Mouse (Mus musculus): ENCODE data around the gene Dusp16. TPM values are rescaled to one million over a fixed set of nuclear protein-coding genes. Genes with fewer than 3 reads are reported as not detected.

Dusp16 gene
- polyA plus RNA-seq (2014; fragmentation: Illumina TruSeq; extraction: RNeasy Lipid Tissue Mini Kit (QIAGEN cat#74804); ENCODE audit: low read depth, low replicate concordance), result 37.1 TPM

GRCm38 (mm10) chr6:134792141-134793045, at the start of gene Dusp16:
TSS of gene Dusp16 (minus strand) at chr6:134792625.

GRCm38 (mm10) chr6:134829786-134830700, 37.6 kb upstream of the Dusp16 start, which contains the start of gene Crebl2:
TSS of gene Crebl2 (plus strand) at chr6:134830154.

Other genes starting within 250 kb of the Dusp16 start
- 12.9 TPM for gene Lrp6, start 225.7 kb downstream of the Dusp16 start, polyA plus RNA-seq (2014; fragmentation: Illumina TruSeq; extraction: RNeasy Lipid Tissue Mini Kit (QIAGEN cat#74804); ENCODE audit: low read depth, low replicate concordance)
- 0.20 TPM for gene Mansc1, start 160.1 kb downstream of the Dusp16 start, polyA plus RNA-seq (2014; fragmentation: Illumina TruSeq; extraction: RNeasy Lipid Tissue Mini Kit (QIAGEN cat#74804); ENCODE audit: low read depth, low replicate concordance)
- 1.8 TPM for gene Borcs5, start 153.1 kb downstream of the Dusp16 start, polyA plus RNA-seq (2014; fragmentation: Illumina TruSeq; extraction: RNeasy Lipid Tissue Mini Kit (QIAGEN cat#74804); ENCODE audit: low read depth, low replicate concordance)
- gene Crebl2, start 37.5 kb upstream of the Dusp16 start, polyA plus RNA-seq (2014; fragmentation: Illumina TruSeq; extraction: RNeasy Lipid Tissue Mini Kit (QIAGEN cat#74804); ENCODE audit: low read depth, low replicate concordance), result 14.2 TPM
- 13.3 TPM for gene Gpr19, start 106.0 kb upstream of the Dusp16 start, polyA plus RNA-seq (2014; fragmentation: Illumina TruSeq; extraction: RNeasy Lipid Tissue Mini Kit (QIAGEN cat#74804); ENCODE audit: low read depth, low replicate concordance)
- gene Cdkn1b, start 127.8 kb upstream of the Dusp16 start, polyA plus RNA-seq (2014; fragmentation: Illumina TruSeq; extraction: RNeasy Lipid Tissue Mini Kit (QIAGEN cat#74804); ENCODE audit: low read depth, low replicate concordance), result 13.1 TPM
- 0.56 TPM for gene Apold1, start 189.1 kb upstream of the Dusp16 start, polyA plus RNA-seq (2014; fragmentation: Illumina TruSeq; extraction: RNeasy Lipid Tissue Mini Kit (QIAGEN cat#74804); ENCODE audit: low read depth, low replicate concordance)
- 73.5 TPM for gene Ddx47, start 219.0 kb upstream of the Dusp16 start, polyA plus RNA-seq (2014; fragmentation: Illumina TruSeq; extraction: RNeasy Lipid Tissue Mini Kit (QIAGEN cat#74804); ENCODE audit: low read depth, low replicate concordance)